Mouse (Mus musculus): ENCODE measurements around the gene Sec14l5.
A peak's percentile ranks its signal among the peaks of the same experiment; 100 is the strongest.

Sec14l5 gene

DNA sequence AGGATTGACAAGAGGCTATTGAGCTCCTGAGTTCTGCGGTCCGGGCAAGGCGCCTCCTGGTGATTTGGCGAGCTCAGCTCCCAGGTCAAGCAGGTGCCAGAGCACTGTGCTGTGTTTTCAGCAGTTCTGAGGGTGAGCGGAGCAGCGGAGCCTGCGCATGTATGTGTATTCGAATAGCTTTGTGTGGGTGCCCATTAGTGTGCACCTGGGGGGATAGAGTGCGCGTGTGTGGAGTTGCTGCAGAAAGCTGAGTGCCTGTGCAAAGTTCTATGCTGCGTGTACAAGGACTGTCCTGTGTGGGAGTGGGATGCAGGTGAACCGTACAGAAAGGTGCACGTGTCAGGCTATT lies at the start of gene Sec14l5:
Sec14l5 (plus strand) TSS at position 73 of the 349 bp plus-strand sequence.
- no peak for DNase-seq (ENCODE audit: low spot score)

DNA sequence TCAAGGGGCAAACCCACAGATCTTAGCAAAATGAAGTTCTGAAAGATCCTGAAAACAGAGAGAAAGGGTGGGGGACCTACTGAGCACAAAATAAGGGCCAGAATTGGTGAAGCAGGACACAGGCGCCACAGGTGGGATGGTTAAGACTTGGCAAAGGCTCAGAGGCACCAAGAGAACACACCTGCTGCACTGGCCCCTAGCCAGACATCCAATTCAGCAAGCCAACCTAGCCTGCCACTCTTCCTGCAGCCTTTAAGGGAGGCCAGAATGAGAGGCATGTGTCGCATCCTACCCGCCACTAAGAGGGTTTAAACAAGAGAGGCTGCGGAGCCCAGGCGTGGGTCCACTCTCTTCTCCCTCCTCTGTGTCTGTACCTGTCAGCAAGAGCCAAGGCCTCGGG lies 45.9 kb upstream of the Sec14l5 start:
- no peak for DNase-seq (ENCODE audit: low spot score)

DNA sequence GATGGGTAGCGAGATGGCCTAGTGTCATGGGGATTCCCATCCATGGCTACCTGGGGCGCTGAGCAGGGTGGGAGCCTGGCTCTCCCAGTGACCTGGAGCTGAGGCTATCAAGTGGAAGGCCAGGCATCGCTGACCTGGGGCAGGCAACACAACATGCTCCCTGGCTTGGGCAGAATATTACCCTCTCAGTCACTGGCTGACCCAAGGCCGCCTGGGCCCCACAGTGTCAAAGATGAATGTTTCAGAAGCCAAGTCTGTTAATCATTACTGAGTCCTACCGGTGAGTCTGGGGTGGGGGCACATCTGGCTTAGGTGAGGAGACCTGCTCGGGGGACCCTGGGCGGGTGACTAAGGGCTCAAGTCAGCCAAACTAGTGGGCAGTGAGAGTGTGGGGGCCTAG lies 37.0 kb upstream of the Sec14l5 start:
- no peak for DNase-seq (ENCODE audit: low spot score)

DNA sequence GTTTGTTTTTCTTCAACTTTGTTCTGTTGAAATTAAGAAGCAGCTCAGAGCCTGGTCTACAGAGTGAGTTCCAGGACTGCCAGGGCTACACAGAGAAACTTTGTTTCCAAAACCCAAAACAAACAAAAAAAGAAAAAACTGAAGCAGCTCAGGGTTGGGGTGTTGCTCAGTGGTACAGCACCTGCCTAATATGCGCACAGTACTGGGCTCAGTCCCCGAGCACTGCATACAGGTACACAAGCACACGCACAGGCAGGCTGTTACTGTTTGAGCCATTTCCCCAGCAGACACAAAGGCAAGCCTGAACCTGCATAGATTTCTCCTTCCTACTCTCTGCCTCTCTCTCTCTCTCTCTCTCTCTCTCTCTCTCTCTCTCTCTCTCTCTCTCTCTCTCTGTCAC lies 35.9 kb upstream of the Sec14l5 start:
- no peak for DNase-seq (ENCODE audit: low spot score)

DNA sequence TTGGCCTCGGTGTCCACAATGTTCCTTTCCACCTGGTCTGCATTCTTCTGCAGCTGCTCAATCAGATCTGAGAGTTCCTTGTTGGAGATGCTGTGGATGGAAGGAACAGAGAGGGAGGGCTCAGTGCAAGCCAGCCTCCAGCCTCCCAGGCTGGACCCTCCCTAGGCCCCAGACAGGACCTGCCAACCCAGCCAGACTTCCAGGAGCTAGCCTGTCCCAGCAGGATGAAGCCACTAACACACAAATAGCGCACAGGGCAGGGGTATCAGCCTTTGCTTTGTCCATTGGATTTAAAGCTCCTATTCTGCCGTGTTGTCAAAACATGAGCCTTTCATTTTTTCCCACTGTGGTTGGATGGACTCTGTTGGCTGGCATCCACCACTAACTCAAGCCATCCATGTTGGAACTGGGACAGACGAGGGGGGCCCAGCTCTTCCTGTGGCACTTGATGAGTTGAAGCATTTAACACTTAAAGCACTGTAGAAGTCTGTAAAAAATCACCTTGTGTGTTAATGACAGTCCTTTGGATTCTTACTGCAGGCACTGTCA lies 33.8 kb upstream of the Sec14l5 start:
- no peak for DNase-seq (ENCODE audit: low spot score)

DNA sequence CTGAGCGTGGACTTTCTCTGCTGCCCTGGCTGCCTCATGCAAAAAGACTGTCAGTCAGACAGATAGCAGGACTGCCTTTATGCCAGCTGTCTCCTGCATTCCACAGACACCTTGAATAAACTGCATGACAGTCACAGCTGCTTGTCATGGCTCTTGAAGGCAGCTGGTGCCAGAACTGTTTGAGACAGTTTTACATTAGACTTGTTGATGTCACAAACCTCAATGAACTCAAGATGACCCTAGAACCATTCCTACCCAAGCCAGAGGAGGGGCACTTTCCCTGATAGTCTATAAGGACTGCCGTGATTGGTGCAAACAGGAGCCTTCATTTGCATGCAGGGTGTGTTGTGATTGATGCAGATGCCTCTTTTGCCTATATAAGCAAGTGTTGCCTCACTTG lies 33.3 kb upstream of the Sec14l5 start:
- DNase-seq (ENCODE audit: low spot score): no peak

DNA sequence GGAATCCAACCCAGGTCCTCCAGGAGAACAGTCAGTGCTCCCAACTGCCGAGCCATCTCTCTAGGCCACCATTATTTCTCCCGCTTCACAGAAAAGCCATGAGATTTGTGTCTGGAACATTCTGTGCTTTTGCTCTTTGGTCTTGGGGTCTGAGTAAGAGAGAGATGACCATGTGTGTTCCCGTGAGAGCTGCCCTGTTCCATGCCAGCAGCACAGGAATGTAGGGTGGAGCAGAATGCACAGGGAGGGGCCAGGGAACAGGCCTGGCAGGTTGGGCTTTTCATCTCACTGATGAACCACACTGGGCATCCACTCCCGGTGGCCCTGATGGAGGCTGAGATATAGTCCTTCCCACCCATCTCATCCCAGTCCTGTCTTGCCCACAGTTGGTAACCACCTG lies 27.5 kb upstream of the Sec14l5 start:
- DNase-seq (ENCODE audit: low spot score): no peak

DNA sequence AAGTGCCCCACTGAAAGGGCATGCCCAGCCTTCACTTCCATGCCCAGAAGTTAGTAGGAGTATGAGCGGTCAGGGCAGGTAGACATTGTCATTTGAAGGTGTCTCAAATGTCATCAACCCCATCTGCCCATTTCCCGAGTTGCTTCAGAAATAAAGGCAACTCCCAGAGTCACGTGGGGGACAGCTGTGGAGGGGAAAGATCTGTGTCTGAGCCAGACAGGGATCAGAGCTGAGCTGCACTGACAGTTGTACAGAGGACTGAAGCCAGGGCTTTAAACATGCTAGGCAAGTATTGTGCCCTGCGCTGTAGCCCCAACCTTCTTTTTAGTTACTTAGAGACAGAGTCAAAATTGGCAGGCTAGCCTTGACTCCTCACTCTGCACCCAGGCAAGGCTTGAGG lies 27.1 kb upstream of the Sec14l5 start:
- no peak for DNase-seq (ENCODE audit: low spot score)

DNA sequence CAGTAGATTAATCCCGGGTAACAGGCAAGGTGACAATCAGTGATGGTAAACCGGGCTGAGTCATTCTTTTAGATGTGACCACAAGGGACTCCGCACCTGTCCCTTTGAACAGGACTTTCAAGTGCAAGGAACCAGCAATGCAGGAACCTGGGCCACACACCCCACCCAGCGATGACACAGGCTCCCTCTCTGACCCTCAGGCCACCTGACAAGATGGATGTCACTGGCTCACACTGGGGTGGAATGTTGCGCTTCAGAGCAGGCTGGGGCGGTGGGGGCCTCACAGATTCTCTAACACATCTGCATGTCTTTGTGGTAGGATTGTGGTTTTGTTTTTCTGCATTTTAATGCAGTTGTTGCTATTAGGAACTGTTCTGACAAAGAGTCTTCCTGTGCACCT lies 23.4 kb upstream of the Sec14l5 start:
- no peak for DNase-seq (ENCODE audit: low spot score)

DNA sequence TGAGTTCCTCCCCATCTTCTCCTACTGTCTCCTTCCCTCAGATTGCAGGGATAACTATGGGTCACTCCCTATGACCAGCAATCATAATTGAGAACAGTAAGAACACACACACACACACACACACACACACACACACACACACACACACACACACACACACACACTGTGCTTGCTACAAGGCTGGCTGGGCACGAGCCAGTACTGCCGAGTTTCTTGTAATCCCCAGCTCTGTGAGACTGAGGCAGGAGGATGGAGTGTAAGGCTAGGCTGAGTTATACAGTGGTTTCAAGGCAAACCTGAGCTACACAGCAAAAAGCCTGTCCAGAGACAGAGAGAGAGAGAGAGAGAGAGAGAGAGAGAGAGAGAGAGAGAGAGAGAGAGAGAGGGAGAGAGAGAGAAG lies 16.7 kb upstream of the Sec14l5 start:
- DNase-seq (ENCODE audit: low spot score): no peak

DNA sequence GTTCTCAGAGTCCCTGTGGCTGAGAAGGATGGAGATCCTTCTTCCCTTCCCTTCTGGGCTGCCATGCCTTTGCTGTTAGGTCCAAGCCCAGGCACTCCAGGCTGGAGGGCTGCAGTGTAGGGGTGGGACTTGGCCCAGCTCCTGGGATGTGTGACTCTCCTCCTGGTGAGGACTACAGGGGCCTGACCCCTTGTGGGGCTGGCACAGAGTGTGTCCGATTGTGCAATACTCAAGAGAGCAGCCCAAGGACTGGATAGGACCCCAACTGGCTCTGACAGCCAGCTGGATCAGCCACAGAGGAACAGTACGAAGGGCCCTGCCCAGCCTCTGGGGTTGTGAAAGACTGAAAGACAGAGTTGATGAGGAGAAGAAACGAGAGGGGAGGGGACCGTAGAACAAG lies 16.1 kb upstream of the Sec14l5 start:
- peak; percentile 60 for DNase-seq (ENCODE audit: low spot score)

DNA sequence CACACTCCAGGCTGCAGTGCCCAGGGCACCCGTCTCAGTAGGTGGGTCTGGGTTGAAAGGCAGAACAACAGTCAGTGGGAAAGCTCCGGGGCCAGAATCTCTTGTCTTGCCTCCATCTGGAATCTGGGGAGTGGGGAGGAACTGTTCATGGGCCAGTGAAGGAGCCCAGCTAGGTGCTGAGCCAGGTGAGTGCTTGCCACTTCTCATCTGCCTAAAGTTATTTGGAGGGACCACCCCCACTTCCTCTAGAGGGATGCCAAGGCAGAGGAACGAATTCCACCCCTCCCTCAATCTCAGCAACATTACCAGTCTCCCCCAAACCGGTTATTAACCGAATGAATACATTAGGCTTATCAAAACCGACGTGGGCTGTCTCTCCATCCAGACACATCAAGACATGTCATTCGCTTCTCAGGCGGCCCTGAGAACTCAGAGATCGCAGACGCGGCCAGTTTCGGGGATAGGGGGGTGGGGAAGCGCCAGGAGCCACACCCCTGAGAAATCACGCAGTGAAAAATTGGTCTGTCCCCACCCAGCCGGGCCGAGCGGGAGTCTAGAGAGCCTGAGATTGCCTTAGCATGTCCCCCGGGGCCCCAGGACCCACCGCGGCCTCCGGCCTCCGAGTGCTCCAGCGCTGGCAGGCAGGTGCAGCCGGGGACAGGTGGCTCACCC lies 15.5 kb upstream of the Sec14l5 start:
- DNase-seq (ENCODE audit: low spot score): no peak

DNA sequence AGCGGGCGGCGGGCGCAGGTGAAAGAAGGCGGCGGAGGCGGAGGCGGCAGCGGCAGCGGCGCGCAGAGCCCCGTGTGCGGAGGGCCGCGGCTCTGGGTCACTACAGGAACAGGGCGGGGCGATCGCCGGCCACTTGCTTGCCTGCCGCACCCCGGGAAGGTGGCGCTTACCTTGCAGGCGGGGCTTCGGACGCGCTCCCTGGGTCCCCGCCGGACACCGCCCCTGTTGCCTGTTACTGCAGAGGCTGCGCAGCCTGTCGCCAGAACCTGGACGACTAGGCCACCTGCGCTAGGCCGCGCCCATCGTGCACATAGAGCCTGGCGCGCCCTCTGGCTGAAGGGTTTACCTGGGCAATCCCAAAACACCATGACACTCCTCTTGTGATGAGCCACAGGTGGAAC lies 14.5 kb upstream of the Sec14l5 start, which contains the start of gene Ppl:
Ppl (minus strand) TSS at position 21 of the 401 bp plus-strand sequence.
- peak; percentile 34 for DNase-seq (ENCODE audit: low spot score)

DNA sequence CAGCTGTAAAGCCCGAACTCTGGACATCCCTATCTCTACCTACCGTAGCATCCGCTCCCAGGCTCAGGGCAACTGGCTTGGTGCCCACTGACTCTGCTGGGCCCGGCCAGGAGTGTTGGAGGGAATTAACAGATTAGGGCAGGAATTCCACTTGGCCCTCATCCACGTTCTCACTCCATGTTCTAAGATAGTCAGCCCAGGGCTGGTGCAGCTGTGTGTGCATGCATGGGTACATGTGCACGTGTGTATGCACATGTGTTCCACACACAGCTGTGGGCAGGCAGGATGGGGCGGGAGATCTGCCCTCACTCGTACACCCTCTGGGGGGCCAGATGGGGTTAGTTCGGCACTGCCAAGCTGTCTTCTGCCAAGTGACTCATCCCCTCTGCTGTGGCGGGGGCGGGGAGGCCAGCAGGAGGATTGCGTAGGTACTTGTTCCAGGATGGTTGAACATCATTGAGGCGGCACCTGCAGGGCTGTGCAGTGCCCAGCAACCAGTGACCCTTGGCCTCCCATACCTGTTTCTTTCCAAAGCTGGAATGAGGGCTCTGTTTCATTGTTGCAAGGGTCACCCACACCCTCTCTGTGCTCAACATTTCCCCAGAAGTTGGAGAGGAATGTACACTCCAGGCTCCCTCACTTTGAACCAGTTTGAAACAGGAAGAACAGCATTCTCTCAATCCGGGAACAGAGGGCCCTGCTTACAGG lies 12.1 kb upstream of the Sec14l5 start:
- peak; percentile 41 for DNase-seq (ENCODE audit: low spot score)

DNA sequence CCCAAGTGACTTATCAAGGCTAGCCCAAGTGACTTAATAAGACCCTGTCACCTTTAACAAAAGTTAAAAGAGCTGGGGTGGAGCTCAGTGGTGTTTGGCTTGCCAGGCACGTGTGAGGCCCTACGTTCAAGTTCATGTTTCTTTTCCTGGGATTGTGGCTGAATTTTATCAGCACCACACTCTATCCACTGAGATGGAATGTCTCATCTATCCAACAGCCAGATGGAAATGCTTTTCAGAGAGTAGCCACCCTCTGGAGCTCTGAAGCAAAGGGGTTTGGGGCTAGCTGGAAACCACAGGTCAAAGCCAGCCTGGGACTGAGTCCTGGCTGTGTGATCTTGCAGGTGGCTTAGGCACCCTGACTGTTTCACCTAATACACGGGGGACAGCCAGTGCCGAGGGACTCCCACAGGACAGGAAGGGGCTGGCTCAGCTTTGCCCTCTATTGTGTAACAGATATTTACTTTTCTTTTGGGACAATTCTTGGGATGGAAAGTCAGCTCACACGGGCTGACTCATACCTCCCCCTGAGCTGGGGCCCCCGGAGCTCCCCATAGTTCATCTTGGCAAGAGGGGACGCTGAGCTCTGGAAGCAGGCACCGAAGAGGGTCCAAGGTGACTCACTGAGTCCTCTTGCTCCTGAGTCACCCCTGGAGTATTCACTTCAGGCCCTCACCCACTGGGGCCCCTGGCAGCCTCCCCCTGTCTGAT lies 11.2 kb upstream of the Sec14l5 start:
- no peak for DNase-seq (ENCODE audit: low spot score)

DNA sequence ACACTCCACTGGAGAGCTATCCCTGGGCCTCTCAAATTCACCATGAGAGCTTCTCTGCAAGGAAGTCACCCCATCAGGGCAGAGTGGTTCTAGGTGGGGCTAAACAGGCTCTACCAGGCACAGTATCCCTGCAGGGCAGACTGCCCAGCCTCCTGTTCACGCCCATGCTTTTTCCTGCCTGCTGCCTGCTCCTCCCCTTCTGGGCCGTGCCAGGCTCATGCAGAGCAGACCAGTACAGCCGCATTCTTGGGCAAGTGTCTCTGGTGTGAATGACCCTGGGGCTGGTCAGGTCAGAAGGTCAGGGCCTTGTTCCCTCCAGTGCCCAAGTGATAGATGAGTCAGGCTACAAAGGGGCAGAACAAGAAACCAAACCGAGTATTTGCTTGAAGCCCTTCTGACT lies 10.4 kb upstream of the Sec14l5 start:
- DNase-seq (ENCODE audit: low spot score): peak; percentile 48

DNA sequence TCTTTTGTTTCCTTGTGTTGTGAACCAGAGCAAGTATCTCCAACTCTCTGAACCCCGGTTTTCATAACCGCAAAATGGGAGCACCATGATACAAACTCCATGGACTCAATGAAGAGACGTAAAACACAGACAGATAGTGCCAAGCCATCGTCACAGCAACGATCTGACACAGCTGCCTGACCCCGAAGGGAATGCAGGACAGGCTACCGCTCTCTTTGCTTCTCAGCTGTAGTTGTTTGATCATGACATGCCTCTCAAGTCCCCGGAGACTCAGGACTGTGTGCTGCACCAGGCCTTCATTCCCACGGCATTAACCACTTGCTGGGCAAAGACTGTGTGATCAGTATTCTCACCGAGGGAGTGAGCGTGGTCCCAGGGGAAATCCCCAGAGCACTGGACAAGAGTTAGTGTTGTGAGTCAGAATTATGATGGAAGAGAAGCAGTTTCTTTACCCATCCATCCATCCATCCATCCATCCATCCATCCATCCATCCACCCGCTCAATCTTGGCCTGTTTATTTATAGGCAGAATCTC lies 9.8 kb upstream of the Sec14l5 start:
- DNase-seq (ENCODE audit: low spot score): no peak

DNA sequence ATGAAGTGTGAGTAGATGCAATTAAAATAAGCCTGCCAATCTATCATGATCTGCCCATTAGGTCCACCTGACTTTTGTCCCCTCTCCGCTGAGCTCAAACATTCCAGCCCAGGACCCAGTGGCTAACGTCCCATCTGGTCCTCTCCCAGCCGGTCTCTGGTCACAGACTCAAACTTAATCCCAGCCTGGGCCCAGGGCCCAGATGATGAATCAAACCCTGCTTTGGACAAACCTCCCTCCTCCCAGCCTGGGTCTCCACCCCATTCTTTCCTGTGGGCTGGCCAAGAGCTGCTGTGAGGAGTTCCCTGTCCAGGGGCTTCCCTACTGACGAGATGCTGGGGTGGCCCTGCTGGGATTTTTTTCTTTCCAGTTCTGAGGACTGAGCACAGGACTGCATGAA lies 7.2 kb upstream of the Sec14l5 start:
- DNase-seq (ENCODE audit: low spot score): no peak

DNA sequence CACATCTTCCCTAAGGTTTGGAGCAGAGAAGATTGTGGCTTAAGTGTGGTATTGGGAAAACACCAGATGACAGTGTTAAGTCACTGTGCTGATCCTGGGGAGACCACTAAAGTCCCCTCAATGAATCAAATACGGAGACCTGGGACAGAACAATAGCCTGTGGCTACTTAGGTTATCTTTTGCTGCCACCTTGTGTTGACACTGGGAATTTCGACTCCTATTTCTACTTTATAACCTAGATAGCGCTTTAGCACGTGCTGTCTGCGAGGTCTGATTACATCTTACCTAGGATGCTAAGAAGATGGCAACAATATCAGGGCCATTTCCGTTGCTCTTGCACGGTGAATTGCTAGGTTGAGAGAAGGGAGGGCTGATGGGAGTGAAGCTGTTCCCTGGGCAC lies 1.3 kb upstream of the Sec14l5 start:
- DNase-seq (ENCODE audit: low spot score): peak; percentile 31

DNA sequence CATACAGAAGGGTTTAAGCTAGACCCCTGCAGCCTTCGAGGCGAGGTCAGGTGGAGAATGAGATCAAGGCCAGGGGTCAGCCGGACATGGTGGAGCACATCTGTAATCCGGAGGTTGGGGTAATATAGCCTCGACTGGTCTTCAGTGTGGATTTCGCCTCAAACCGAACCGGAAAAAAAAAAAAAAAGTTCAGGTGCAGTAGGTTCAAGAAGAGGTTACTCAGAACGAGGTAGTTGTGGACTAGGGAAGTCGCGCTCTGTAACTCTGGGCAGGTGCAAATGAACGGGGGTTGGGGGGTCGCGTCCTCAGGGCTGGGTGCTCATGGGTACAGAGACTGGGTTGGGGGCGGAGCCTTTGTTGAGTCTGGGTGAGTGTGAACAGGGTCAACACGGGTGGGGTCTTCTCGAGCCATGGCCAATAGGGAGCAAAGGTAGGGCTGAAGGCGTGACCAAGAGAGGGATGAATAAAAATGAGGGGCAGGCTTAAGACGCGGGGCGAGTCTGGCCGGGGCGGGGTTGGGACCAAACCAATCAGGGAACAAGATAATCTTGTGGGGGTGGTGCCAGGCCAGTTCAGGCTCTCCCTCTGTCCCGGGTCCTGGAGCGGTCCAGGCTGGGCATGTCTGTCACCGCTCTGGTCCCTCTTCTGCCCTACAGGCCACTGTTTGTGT lies 407 bp upstream of the Sec14l5 start:
- peak; percentile 67 for DNase-seq (ENCODE audit: low spot score)

DNA sequence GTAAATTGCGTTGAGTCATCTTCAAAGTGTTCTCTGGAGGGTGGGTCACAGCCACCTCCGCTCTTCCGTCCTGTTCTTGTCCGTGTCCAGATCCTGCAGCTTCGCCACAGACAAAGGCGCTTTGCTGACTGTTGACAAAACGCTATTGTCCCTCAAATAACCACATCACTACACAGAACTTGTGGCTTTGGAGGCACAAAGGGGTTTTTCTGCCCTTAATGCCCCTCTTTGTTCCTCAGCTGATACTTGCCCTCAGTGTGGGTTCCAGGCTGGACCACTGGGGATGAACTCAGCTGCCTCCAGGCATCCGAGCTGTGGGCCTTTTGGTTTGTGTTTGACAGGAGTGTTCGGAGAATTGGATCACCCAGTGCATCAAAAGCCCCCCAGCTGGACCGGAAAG lies 3.6 kb downstream of the Sec14l5 start:
- DNase-seq (ENCODE audit: low spot score): no peak
